Mouse (Mus musculus): Measurements from ENCODE around the gene Eml6.
A peak's percentile ranks its signal among the peaks of the same experiment; 100 is the strongest.

Eml6 gene

GRCm38 (mm10) chr11:29748750-29749467 lies 276.9 kb downstream of the Eml6 start:
- DNase-seq, result no peak

DNA sequence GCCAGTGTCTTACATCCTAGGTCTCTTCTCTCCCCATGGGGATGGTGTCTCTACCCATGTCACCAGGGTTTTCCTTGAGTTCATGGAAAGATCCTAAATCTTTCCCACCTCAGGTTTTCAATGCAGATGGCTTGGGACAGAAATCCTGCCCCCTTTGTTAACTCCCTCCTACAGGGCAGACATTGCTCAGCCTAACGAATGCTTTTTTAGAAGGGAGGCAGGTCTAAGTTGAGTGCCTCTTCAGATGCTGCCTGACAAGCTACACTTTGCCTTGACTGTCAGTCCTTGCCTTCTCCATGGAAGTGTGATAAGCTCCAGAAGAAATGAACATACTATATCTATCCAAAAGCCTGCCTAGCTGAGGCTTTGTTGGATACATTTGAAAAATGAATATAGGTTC lies 278.0 kb downstream of the Eml6 start:
- no peak for DNase-seq

GRCm38 (mm10) chr11:29747365-29747764 lies 278.5 kb downstream of the Eml6 start:
- DNase-seq, result no peak

DNA sequence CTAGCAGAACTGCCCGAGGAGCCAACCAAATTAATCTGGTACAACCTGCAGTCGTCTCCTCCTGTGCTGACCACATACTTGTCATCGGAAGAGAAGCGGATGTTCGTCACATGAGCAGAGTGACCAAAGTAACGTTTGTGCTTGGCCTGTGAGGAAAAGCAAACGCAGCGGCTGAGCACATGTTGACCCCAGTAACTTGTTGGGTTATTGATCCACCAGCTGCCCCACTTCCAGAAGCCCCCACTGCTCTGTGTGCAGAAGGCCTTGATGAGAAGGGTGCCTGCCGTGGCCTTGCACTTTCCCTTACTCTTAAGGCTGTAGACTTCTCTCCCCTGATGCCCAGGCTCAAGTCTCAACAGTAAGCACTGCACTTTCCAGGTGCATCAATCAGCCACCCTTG lies 279.6 kb downstream of the Eml6 start:
- DNase-seq, result no peak

DNA sequence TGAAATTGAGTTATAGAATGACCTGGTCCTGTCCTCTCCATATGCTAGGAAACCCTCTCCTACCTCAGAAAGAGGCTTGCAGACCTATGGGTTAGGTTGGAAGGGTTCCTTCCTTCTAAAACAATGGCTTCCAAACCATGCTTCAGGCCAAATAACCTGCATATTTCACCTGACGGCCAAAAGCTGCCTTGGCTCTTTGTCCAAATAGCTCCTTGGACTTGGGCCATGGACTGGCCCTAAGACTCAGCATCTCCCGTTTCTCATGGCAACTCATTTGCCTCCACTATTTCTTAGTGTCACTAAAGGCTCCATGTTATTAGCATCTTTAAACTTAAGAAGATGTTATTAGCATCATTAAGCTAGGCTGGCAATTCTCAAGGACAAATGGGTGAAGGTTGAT lies 280.3 kb downstream of the Eml6 start:
- peak; percentile 52 to 64 for DNase-seq

DNA sequence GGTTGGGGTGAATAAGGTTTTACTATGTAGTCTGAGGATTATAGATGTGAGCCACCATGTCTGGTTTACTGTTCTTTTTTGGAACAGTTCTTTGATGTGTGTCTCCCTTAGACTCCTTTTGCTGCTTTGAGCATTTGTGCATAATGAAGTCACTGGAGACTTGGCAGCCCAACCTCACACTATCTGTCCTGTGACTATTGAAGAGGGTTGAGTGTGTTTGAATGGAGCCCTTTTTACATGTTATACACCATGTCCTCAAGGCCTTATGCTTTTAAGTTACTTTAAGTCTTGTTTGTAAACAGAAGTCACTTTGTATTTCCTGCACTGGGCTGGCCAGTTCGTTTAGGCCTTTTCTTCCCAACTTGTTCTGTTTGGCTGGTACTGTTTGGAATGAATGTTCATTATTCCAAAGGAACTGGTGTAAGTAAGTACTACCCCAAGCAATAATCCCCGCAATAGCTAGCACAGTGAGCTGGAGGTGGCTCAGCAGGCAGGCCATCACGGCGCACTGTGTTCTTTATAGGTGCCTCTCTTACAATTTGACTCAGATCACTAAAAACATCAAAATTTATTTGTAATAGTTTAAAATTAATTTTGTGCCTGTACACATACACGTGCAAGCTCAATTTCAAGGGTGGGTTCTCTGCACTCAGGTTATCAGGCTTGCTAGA lies 280.9 kb downstream of the Eml6 start:
- DNase-seq, result no peak

DNA sequence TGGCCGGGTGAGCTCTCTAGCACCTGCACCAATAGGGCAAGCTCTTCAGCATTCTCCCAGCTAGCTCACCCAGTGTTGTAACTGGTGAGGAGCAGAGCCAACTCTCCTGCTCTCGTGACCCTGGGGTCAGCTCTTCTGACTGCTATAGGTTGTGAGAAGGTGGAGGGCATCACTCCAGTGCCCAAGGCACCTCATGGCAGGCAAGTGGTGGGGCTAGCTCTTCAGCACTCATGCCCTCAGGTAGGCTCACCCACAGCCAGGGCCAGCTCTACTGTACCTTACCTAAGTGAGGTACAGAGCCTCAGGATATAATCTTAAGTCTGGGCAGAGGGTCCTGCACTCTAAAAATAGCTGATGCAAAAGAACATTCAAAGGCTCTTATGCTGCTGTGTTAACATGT lies 286.1 kb downstream of the Eml6 start:
- no peak for DNase-seq

DNA sequence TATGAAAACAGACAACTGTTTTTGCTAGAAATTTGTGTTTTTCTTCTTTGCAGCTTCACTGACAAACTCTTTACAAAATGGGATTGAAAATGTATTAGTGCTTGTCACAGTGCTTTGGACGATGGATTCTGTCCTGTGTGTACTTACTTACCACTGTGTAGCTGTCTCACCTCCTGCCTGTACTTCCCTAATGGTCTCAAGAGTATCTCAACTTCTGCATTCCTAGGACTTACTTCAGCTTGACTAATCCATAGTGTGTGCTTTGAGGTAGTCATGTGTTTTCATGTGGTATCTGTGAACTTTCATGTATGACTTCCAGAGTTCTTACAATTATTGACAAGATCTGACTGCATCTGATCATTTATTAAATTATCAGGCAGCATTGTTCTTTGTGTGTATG lies 297.9 kb downstream of the Eml6 start:
- DNase-seq, result no peak

DNA sequence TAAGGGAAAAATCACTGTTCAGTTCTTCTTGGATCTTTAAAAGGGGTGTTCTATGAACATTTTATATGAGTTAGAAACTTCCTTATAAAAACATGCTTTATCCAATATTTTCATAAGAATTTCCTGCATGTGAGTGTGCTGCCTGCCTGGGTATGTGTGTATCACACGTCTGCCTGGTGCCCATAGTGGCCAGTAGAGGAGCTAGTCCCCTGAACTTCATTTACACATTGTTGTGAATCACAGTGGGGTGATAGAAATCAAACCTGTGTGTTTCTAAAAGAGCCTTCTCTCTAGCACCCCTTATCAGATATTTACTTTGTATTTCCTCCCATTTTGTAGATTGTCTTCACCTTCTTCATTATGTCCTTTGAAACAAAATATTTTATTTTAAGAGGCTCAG lies 300.2 kb downstream of the Eml6 start:
- DNase-seq, result no peak

- no peak for DNase-seq
Observed at GRCm38 (mm10) chr11:29725167-29725566, 300.7 kb downstream of the Eml6 start.

DNA sequence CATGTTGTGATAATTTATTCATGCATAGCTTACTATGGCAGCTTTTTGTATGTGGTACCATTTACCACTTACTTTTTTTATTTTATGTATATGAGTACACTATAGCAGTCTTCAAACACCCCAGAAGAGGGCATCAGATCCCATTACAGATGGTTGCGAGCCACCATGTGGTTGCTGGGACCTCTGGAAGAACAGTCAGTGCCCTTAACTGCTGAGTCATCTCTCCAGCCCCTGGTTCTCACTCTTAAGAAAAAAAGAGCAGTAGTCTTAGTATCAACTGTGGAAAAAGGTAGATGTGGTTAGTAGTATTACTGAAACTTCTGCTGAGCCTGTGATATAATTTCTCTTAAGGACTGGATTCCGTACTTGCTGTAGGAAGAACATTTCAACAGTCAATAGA lies 301.6 kb downstream of the Eml6 start:
- DNase-seq, result no peak

- DNase-seq, result no peak
Observed at GRCm38 (mm10) chr11:29719597-29719996, 306.2 kb downstream of the Eml6 start.

GRCm38 (mm10) chr11:29718541-29718940 lies 307.3 kb downstream of the Eml6 start:
- DNase-seq, result no peak

DNA sequence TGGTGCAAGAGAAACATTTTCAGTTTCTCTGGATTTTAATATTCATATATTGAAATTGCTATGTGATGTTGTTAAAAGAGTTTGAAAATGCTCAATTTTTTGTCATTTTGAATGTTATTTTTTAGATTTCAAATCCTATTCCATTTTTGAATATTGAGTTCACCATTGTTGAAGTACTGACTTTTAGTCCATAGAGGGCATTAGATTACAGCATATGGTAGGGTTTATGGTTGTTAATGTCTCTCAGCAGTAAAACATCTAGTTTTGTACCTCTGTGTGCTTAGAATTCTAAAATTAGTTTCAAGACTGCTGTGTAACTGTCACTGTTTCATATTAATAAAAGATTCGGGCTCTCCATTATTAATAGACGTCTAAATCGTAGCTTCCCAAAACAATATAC lies 310.3 kb downstream of the Eml6 start:
- no peak for DNase-seq

DNA sequence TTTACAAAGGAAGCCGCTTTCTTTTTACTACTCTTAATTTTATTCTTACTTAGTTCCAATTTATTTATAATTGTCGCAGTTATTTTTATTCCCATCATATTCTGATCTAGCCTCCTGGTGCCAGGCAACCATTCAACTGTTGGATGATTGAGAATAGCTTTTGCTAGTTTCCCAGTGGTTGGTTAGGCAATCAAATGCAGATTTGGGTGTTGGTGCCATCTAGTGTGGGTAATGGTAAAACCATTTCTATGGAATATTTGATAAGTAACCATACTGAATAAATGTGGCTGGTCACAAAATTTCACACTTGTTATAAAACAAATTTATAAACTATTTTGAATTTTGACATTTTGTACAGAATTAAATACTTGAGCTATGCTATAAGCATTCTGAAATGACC lies 311.0 kb downstream of the Eml6 start:
- DNase-seq, result peak in 1 of 2 experiments; percentile 18

GRCm38 (mm10) chr11:29714114-29714513 lies 311.7 kb downstream of the Eml6 start:
- DNase-seq, result no peak

- no peak for DNase-seq
Observed at GRCm38 (mm10) chr11:29709512-29709911, 316.3 kb downstream of the Eml6 start.

DNA sequence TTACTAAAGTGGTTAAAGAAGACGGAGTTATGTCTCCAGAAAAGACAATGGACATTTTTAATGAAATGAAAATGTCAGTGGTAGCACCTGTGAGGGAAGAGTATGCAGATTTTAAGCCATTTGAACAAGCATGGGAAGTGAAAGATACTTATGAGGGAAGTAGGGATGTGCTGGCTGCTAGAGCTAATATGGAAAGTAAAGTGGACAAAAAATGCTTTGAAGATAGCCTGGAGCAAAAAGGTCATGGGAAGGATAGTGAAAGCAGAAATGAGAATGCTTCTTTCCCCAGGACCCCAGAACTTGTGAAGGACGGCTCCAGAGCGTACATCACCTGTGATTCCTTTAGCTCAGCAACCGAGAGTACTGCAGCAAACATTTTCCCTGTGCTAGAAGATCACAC lies 319.0 kb downstream of the Eml6 start:
- no peak for DNase-seq

DNA sequence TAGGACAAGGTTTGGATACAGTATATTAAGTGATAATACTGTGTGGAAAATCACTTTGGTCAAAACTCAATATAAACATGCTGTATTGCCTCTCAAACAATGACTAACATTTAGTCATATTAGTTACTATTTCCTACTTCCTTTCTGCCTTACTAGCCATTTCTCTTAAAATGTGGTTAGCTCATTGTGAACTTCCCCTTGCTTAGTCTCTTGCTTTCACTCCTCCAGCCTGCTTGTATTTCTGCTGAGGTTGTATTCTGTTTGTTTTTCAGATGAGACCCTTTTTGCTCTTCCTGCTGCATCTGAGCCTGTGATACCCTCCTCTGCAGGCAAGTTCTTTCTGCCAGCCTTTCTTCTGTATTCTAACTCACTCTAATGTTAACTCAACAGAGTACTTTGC lies 320.6 kb downstream of the Eml6 start:
- no peak for DNase-seq

DNA sequence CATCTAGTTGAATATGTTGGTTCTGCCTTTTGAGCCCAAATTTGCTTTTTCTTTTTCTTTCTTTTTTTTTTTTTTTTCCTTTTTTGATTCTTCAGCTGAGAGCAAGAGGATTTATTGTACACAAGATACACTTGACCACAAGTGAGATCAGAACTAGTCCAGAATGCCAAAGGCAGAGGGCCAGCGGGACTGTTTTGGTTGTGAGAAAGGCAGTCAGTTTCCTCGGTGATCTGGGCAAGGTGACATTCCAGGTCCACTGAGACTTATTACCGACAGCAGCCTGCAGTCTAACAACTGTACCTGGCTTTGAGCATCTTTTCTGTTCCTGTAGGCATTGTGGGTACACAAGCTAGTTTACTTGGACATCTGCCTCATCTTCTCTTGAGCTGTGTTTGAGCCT lies 323.1 kb downstream of the Eml6 start:
- peak; percentile 17 to 23 for DNase-seq

GRCm38 (mm10) chr11:29694754-29695153 lies 331.1 kb downstream of the Eml6 start:
- no peak for DNase-seq

- DNase-seq, result peak; percentile 75 to 79
Observed at GRCm38 (mm10) chr11:29693576-29694410, 332.0 kb downstream of the Eml6 start.

All from cerebellum, postnatal 36 days (tissue).